ENCODE assay signal across 5 mouse cellular contexts in the genomic region with DNA sequence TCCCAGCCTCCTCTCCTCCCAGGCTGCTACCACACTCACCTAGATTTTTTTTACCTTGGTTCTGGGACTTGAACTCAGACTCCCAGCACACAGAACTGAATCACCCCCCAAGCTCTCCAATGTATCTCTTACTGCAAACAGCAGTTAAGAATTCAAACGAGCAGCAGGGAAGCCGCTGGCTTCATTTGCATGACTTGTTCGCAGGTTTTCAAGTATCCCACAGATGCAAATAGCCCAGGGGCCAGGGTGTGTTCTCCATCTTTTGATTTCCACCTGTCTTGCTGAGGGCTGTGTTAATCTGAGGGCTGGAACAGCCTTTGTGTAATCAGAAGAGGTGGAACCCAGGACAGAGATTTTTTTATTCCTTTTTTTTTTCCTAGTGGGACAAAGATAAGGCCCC.
"Had no signal": no experiment of that assay in that cellular context is flagged by ENCODE, and none has a peak within 500 bp of the region (broad histone marks: within the 10 kb centered on the region; RNA-seq: fewer than 3 reads in every experiment).

No protein-coding gene starts in this region.

- H3K4me3 ChIP-seq: left cerebral cortex, adult 2 months; limb, embryonic 12.5 days; midbrain, embryonic 13.5 days had no signal

- H3K27ac ChIP-seq: left cerebral cortex, adult 2 months; liver, embryonic 14.5 days; midbrain, embryonic 13.5 days; neural tube, embryonic 13.5 days had no signal

- H3K36me3 ChIP-seq: limb, embryonic 12.5 days; midbrain, embryonic 13.5 days; neural tube, embryonic 13.5 days had no signal

- H3K9me3 ChIP-seq: limb, embryonic 12.5 days; midbrain, embryonic 13.5 days; neural tube, embryonic 13.5 days had no signal
